Mouse (Mus musculus): ENCODE results near the gene Hsdl2. TPM values are rescaled to one million over a fixed set of nuclear protein-coding genes. Genes with fewer than 3 reads are reported as not detected.

Hsdl2 gene
- total RNA-seq, 2 experiments from 2014 or later, result 25.7 to 28.1 TPM

- DNase-seq (ENCODE audit: low spot score in 2 of 2), result no peak
Observed at GRCm38 (mm10) chr4:59619611-59620245, 38.4 kb downstream of the Hsdl2 start.

- DNase-seq (ENCODE audit: low spot score in 2 of 2), result no peak
Observed at GRCm38 (mm10) chr4:59625676-59625997, 44.3 kb downstream of the Hsdl2 start.

- DNase-seq (ENCODE audit: low spot score in 2 of 2), result peak; percentile 38 to 73
Observed at GRCm38 (mm10) chr4:59625998-59626910, 44.9 kb downstream of the Hsdl2 start, which contains the start of gene E130308A19Rik. TSS of gene E130308A19Rik (plus strand) at chr4:59626211.

GRCm38 (mm10) chr4:59628255-59628654 is 46.9 kb downstream of the Hsdl2 start:
- DNase-seq (ENCODE audit: low spot score in 2 of 2), result no peak

GRCm38 (mm10) chr4:59629076-59629874 is 47.9 kb downstream of the Hsdl2 start:
- no peak for DNase-seq (ENCODE audit: low spot score in 2 of 2)

- no peak for DNase-seq (ENCODE audit: low spot score in 2 of 2)
Observed at GRCm38 (mm10) chr4:59630122-59630521, 48.8 kb downstream of the Hsdl2 start.

GRCm38 (mm10) chr4:59634532-59634931 is 53.2 kb downstream of the Hsdl2 start:
- no peak for DNase-seq (ENCODE audit: low spot score in 2 of 2)

- no peak for DNase-seq (ENCODE audit: low spot score in 2 of 2)
Observed at GRCm38 (mm10) chr4:59639163-59639562, 57.8 kb downstream of the Hsdl2 start.

GRCm38 (mm10) chr4:59640720-59641119 is 59.4 kb downstream of the Hsdl2 start:
- DNase-seq (ENCODE audit: low spot score in 2 of 2), result no peak

- DNase-seq (ENCODE audit: low spot score in 2 of 2), result no peak
Observed at GRCm38 (mm10) chr4:59642039-59642438, 60.7 kb downstream of the Hsdl2 start.

GRCm38 (mm10) chr4:59642657-59643056 is 61.3 kb downstream of the Hsdl2 start:
- no peak for DNase-seq (ENCODE audit: low spot score in 2 of 2)

- DNase-seq (ENCODE audit: low spot score in 2 of 2), result no peak
Observed at GRCm38 (mm10) chr4:59644431-59644830, 63.1 kb downstream of the Hsdl2 start.

GRCm38 (mm10) chr4:59644992-59645391 is 63.6 kb downstream of the Hsdl2 start:
- DNase-seq (ENCODE audit: low spot score in 2 of 2), result no peak

GRCm38 (mm10) chr4:59645610-59646009 is 64.2 kb downstream of the Hsdl2 start:
- no peak for DNase-seq (ENCODE audit: low spot score in 2 of 2)

GRCm38 (mm10) chr4:59646020-59646696 is 64.8 kb downstream of the Hsdl2 start:
- DNase-seq (ENCODE audit: low spot score in 2 of 2), result no peak

GRCm38 (mm10) chr4:59649119-59649518 is 67.8 kb downstream of the Hsdl2 start:
- no peak for DNase-seq (ENCODE audit: low spot score in 2 of 2)

GRCm38 (mm10) chr4:59652166-59652681 is 70.9 kb downstream of the Hsdl2 start:
- no peak for DNase-seq (ENCODE audit: low spot score in 2 of 2)

GRCm38 (mm10) chr4:59656061-59656642 is 74.8 kb downstream of the Hsdl2 start:
- no peak for DNase-seq (ENCODE audit: low spot score in 2 of 2)

GRCm38 (mm10) chr4:59662163-59662562 is 80.8 kb downstream of the Hsdl2 start:
- DNase-seq (ENCODE audit: low spot score in 2 of 2), result no peak

- no peak for DNase-seq (ENCODE audit: low spot score in 2 of 2)
Observed at GRCm38 (mm10) chr4:59663451-59663850, 82.1 kb downstream of the Hsdl2 start.
